Mouse (Mus musculus): ENCODE results near the gene Vmn1r149.
"Not testable (repeated sequence)": the region's sequence is repeated elsewhere in the genome, so short reads cannot be mapped to it uniquely, and the experiment has no call there.

Vmn1r149 gene

DNA sequence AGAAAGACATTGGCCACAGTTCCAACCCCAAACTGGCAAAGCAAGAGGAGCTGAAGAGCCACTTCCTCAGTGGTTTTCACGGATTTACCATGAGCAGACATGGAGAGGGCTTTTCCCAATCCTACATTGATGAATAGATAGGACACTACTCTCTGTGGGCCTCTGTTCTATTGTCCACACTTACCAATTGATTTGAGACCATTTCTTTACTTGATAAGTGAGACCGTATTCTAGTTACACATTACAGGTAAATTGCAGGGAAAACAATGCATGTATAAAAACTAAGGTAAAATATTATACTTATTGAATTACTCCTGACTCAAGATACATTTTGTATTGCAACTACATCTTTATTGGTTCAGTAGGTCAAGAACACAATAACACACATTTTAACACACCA lies at the start of gene Vmn1r149:
Gene Vmn1r149, minus strand, starts transcription at position 101 of the 400 bp plus-strand sequence.
- not testable (repeated sequence) for DNase-seq

DNA sequence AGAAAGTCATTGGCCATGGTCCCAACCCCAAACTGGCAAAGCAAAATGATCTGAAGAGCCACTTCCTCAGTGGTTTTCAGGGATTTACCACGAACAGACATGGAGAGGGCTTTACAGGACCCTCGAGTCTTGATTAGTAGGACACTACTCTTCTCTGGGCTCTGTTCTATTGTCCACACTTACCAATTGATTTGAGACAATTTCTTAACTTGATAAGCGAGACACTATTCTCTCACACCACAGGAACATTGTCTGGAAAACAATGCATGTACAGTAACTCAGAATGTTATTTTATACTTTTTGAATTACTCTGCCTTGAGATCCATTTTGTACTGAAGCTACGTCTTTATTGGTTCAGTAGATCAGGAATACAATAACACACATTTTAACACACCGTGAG lies 25.9 kb upstream of the Vmn1r149 start, which contains the start of gene Gm10665:
Gene Gm10665, minus strand, starts transcription at position 101 of the 400 bp plus-strand sequence.
- DNase-seq = not testable (repeated sequence)

DNA sequence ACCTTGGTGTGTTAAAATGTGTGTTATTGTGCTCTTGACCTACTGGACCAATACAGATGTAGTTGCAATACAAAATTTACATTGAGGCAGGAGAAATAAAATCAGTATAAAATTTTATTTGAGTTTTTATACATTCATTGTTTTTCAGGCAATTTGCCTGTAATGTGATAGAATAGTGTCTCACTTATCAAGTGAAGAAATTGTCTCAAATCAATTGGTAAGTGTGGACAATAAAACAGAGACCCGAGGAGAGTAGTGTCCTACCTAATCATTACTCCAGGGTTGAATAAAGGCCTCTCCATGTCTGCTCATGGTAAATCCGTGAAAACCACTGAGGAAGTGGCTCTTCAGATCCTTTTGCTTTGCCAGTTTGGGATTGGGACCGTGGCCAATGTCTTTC lies 24.7 kb downstream of the Vmn1r149 start, which contains the start of gene Vmn1r148:
Gene Vmn1r148, plus strand, starts transcription at position 301 of the 400 bp plus-strand sequence.
- DNase-seq = not testable (repeated sequence)
